Mouse (Mus musculus) neural tube, embryonic 13.5 days (tissue): Measurements from ENCODE around the gene Smarce1. TPM values are rescaled to one million over a fixed set of nuclear protein-coding genes. Genes with fewer than 3 reads are reported as not detected.

Experiments used
- ATAC-seq: fragments of 200-750 bp; cut with Nextera tagmentation; 2 replicates; pipeline ENCODE4 v1.8.0; 2017; ENCODE audit warnings: low read depth, mild to moderate bottlenecking, moderate TSS enrichment, moderate library complexity
- H3K27ac ChIP-seq: fragments of 300-500 bp; sonication (generic); replicated peaks from 2 replicates; pipeline ENCODE4 v1.5.1; 2015; ENCODE audit warnings: moderate library complexity, mild to moderate bottlenecking, inconsistent platforms
- H3K27me3 ChIP-seq: fragments of 300-500 bp; sonication (generic); 2 replicates; pipeline ENCODE4 v1.6.1; 2015; ENCODE audit warnings: mild to moderate bottlenecking, inconsistent platforms
- H3K36me3 ChIP-seq: fragments of 300-500 bp; sonication (generic); 2 replicates; pipeline ENCODE4 v1.6.1; 2015; ENCODE audit warnings: mild to moderate bottlenecking, inconsistent platforms
- H3K4me1 ChIP-seq: fragments of 300-500 bp; sonication (generic); replicated peaks from 2 replicates; pipeline ENCODE4 v1.6.1; 2015; ENCODE audit warnings: inconsistent platforms
- H3K4me2 ChIP-seq: fragments of 300-500 bp; sonication (generic); 2 replicates; pipeline ENCODE4 v1.6.1; 2015; ENCODE audit warnings: inconsistent platforms, mild to moderate bottlenecking, moderate library complexity
- H3K4me3 ChIP-seq: fragments of 300-500 bp; sonication (generic); 2 replicates; pipeline ENCODE4 v1.5.1; 2015; ENCODE audit warnings: mild to moderate bottlenecking, inconsistent platforms
- H3K9ac ChIP-seq: fragments of 300-500 bp; sonication (generic); 2 replicates; pipeline ENCODE4 v1.6.1; 2015; ENCODE audit warnings: moderate library complexity, mild to moderate bottlenecking, inconsistent platforms
- H3K9me3 ChIP-seq: fragments of 300-500 bp; sonication (generic); 2 replicates; pipeline ENCODE4 v1.6.1; 2016; ENCODE audit warnings: inconsistent platforms
- WGBS: fragments of 180-500 bp; shearing (Covaris S2); methylation state at CpG from one replicate; pipeline ENCODE4 v1.1.7; 2015; 5-methylcytosine and 5-hydroxymethylcytosine counted together
- polyA plus RNA-seq: library from polyadenylated mRNA; unstranded; fragments of >200 nt; fragmentation: Nextera tagmentation; extraction: Ambion mirVana; gene quantifications from 2 replicates; pipeline ENCODE4 v1.2.1, GENCODE M21; 2015

Smarce1 gene
- polyA plus RNA-seq = 319 and 376 TPM in 2 replicates

DNA sequence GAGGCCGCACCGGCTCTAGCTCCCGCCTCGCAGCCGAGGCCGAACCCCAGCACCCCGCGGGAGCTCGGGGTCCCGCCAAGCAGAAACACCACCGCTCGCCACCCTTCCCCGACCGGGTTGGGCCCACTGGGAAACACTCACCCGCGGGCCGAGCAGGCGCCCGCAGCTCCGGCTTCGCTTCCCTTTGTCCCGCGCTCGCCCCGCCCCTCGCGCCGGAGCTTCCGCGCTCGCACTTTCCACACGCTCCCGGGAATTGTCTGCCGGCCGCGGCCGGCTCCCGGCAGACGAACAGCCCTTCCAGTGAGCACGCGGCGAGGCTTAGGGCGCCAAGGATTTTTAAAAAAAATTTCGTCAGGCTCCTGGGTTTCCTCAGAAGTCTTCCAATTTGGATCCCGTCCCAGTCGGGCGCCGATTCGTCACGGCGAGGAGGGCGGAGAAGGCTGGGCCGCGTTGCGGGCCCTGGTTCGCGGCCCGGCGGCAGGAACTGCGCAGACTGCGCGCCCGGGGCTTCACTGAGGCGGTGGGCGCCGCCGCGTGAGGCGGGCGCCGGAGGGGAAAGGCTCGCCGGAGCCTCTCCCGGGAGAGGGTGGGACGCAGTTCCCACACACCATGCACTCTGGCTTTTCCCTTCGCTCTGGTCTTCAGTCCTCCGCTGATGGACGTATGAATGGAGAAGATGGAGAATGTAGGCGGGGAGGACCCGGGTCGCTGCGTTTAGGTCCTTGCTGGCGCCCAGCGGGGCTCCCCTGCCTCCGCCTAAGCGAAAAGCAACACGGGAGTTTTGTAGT is at the start of gene Smarce1:
Gene Smarce1, minus strand, starts transcription at position 757 of the 788 bp plus-strand sequence.
- WGBS = under 1% methylated on average over 87 of the region's 87 CpGs
- ATAC-seq = peak; percentile 91

DNA sequence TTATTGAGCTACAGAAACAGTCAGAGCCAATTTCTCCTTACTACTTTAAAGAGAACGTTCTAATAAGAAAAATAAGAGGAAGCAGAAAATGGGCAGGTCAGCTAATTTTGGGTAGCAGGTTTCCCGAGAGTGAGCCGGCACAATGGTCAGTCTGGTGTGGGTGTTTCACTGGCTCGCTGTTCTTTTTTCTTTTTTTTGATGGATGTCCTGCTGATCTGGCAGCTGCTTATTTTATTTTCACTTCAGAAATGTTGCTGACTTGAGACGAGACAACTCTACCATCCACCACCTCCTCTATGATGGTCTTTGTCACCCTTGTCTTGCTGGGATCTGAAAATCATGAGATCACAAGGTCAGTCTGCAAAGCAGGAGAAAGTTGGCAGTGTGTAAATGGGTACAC is 49.2 kb upstream of the Smarce1 start:
- Histone ChIP-seq H3K4me1 (peaks cover 11% of the 10 kb centered on the region; the same call in 1 of the 2 replicates), H3K27ac (no peak overlapping the region), H3K4me2 (no peak overlapping the region), H3K4me3 (no peak overlapping the region), H3K27me3 (no peaks in the 10 kb centered on the region), H3K9me3 (no peaks in the 10 kb centered on the region), H3K36me3 (no peaks in the 10 kb centered on the region), H3K9ac (no peak overlapping the region)
- WGBS = 69% methylated on average over 5 of the region's 5 CpGs
- ATAC-seq = no peak

More for the DNA sequence above, at the start of gene Smarce1:
- H3K4me3 ChIP-seq = peak within 1 kb of the TSS; percentile 91
- peak within 1 kb of the TSS; percentile 99 for H3K9ac ChIP-seq
- H3K4me2 ChIP-seq = peak within 1 kb of the TSS; percentile 95
- no peaks in the 10 kb centered on the region for H3K9me3 ChIP-seq
- H3K4me1 ChIP-seq = peaks cover 42% of the 10 kb centered on the region
- H3K27ac ChIP-seq = peak within 1 kb of the TSS; percentile 99
- H3K27me3 ChIP-seq = no peaks in the 10 kb centered on the region
- peaks cover 23% of the 10 kb centered on the region for H3K36me3 ChIP-seq

DNA sequence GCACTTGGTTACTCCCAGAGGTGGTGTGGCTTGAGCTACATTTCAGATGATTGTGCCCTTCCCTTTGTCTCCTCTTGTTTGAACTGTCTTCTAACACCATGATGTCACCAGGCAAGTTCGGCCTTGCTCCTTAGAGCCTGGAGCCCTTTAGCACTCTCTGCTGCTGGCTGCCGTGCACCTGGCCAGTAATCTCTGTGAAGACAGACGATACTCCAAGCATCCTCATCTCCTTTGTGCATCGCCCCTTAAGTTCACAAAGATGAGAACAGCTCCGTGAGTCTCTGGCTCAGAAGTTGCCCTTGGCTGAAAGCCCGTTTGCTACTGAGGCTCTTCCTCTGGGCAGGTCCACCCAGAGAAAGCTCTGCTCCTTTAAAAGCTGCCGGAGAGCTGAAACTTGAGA is 46.0 kb upstream of the Smarce1 start:
- no peaks in the 10 kb centered on the region for H3K9me3 ChIP-seq
- no peak overlapping the region for H3K27ac ChIP-seq
- no peaks in the 10 kb centered on the region for H3K36me3 ChIP-seq
- no peaks in the 10 kb centered on the region for H3K27me3 ChIP-seq
- no peak overlapping the region for H3K4me3 ChIP-seq
- WGBS = 67% methylated on average over 7 of the region's 7 CpGs
- H3K4me1 ChIP-seq = no peaks in the 10 kb centered on the region
- no peak overlapping the region for H3K4me2 ChIP-seq
- no peak for ATAC-seq
- no peak overlapping the region for H3K9ac ChIP-seq

DNA sequence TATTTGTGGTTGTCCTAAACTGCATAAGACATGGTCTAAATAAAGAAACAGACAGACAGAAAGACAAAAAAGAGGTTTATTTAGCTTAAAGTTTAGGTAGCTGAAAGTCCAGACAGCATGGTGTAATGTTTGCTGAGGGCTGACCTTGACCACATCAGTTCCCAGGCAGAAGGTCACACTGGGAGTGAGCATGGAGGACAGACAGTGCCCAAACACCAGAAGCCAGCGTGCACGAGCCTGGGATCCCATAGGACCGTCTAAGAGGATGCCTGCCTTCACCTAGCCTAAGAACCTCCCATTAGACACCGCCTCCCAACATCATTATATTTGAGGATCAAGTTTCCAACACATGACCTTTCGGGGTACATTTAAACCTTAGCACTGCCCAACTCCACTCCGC is 44.8 kb upstream of the Smarce1 start:
- no peak for ATAC-seq
- H3K4me1 ChIP-seq = no peaks in the 10 kb centered on the region

DNA sequence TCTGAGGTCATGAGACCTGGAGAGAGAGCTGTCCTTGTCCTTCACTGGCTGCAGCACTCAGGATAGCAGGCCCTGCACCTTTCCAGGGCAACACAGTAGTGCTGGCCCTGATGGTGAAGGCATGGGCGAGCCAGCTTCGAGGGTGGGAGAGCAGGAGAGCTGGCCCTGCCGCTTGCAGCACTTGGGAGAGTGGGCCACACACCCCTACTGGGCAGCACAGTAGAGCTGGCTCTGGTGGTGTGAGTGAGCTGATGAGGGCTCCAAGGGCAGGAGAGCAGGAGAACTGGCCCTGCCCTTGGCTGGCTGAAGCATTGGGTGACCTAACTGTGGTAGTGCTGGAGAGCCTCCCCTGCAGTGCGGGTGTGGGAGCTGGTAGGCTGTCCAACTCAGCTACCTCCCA is 41.9 kb upstream of the Smarce1 start:
- Histone ChIP-seq H3K4me2 (no peak overlapping the region), H3K27ac (no peak overlapping the region), H3K27me3 (no peaks in the 10 kb centered on the region), H3K9me3 (no peaks in the 10 kb centered on the region), H3K4me3 (no peak overlapping the region), H3K4me1 (no peaks in the 10 kb centered on the region), H3K36me3 (no peaks in the 10 kb centered on the region), H3K9ac (no peak overlapping the region)
- WGBS = 86% methylated on average over 4 of the region's 4 CpGs
- ATAC-seq = no peak

More for the DNA sequence above, 44.8 kb upstream of the Smarce1 start:
- Histone ChIP-seq H3K27me3 (no peaks in the 10 kb centered on the region), H3K4me2 (no peak overlapping the region), H3K4me3 (no peak overlapping the region), H3K27ac (no peak overlapping the region), H3K9ac (no peak overlapping the region), H3K36me3 (no peaks in the 10 kb centered on the region), H3K9me3 (no peaks in the 10 kb centered on the region)
- 79% methylated on average over 6 of the region's 6 CpGs for WGBS

DNA sequence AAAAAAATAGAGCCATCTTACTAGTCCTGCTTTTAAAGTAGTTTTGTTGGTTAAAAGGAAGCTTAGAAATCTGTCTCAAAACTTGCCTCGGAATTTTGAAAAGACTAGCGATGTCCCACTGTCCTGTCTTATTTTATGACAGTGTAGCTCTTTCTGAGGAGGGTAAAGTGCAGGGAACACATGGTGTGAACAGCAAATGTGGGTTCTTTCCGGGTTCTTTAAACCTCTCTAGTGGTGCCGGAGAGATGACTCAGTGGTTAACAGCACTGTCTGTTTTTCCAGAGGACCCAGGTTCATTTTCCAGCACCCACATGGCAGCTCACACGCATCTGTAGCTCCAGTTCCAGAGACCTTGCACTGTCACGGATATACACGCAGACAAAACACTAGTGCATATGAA is 38.4 kb upstream of the Smarce1 start:
- no peak for ATAC-seq
- Histone ChIP-seq H3K36me3 (no peaks in the 10 kb centered on the region), H3K4me2 (no peak overlapping the region), H3K27me3 (no peaks in the 10 kb centered on the region), H3K9ac (no peak overlapping the region), H3K4me3 (no peak overlapping the region), H3K4me1 (peaks cover 7% of the 10 kb centered on the region; the same call in 1 of the 2 replicates), H3K27ac (no peak overlapping the region), H3K9me3 (no peaks in the 10 kb centered on the region)
- 76% methylated on average over 7 of the region's 7 CpGs for WGBS

DNA sequence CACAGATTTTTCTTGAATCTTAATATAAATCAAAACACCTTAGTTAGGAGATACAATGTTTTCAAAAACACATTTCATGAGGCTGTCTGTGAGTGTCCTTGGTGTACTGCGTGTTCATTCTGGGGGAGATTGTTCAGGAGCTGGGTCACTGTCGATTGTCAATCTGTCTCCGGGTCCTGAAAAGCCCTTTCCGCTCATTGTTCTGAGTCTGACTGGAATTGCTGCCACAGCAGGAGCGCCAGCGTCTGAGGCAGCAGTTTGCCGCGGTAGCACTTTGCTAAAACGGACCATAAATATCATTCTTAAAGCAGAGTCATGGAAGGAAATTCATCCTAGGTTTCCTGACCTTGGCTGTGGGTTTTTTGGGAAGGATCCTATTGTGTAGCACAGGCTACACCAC is 35.0 kb upstream of the Smarce1 start:
- no peaks in the 10 kb centered on the region for H3K27me3 ChIP-seq
- H3K27ac ChIP-seq = no peak overlapping the region
- H3K4me2 ChIP-seq = peak overlapping the region; percentile 13; the same call in 1 of the 2 replicates
- H3K9me3 ChIP-seq = no peaks in the 10 kb centered on the region
- no peak for ATAC-seq
- H3K9ac ChIP-seq = no peak overlapping the region; the same call in 1 of the 2 replicates
- no peak overlapping the region for H3K4me3 ChIP-seq
- 16% methylated on average over 9 of the region's 9 CpGs for WGBS
- no peaks in the 10 kb centered on the region for H3K36me3 ChIP-seq
- peaks cover 7% of the 10 kb centered on the region; the same call in 1 of the 2 replicates for H3K4me1 ChIP-seq

DNA sequence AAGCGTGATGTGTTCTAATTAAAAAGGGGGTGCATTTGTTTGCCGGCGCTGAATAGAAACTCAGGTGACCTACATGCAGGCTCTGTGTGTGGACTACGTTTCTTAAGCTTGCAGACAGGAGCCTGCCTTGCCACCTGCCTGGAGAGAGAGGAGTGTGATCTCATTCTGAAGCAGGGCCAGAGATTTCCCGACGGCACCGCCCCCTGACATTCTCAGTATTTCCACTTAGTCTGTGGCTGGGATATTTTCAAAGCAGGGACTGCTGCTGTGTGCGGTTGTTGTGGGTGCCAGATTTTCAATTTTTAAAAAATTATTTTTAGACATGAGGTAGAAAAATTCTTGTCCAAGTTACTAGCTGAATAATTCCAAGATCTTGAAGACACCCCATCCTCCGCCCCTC is 34.4 kb upstream of the Smarce1 start:
- H3K27ac ChIP-seq = no peak overlapping the region
- no peak overlapping the region for H3K4me2 ChIP-seq
- H3K9me3 ChIP-seq = no peaks in the 10 kb centered on the region
- 80% methylated on average over 9 of the region's 9 CpGs for WGBS
- H3K9ac ChIP-seq = no peak overlapping the region
- H3K27me3 ChIP-seq = no peaks in the 10 kb centered on the region
- H3K4me1 ChIP-seq = peaks cover 7% of the 10 kb centered on the region; the same call in 1 of the 2 replicates
- no peak overlapping the region for H3K4me3 ChIP-seq
- no peaks in the 10 kb centered on the region for H3K36me3 ChIP-seq
- ATAC-seq = no peak

DNA sequence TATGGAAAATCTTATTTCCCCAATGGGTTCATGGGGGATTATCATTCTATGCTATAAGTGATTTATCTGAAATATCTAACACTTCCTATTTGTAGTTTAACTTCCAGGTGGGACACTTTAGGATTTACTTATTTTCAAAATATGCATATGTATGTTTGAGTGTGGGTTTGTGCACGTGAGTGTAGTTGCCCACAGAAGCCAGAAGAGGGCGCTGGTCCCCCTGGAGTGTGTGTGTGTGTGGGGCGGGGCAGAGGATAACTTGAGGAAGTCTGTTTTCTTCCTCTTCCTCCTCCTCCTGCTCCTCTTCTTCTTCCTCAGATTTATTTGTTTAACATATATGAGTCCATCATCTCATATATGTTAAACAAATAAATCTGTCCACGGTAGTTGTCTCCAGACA is 25.4 kb upstream of the Smarce1 start:
- H3K36me3 ChIP-seq = no peaks in the 10 kb centered on the region
- 0 out of 2 replicates have a peak, but pooled peaks cover 4% of the 10 kb centered on the region for H3K4me1 ChIP-seq
- 82% methylated on average over 4 of the region's 4 CpGs for WGBS
- H3K27ac ChIP-seq = no peak overlapping the region
- no peak for ATAC-seq
- no peak overlapping the region for H3K4me2 ChIP-seq
- no peaks in the 10 kb centered on the region for H3K9me3 ChIP-seq
- no peak overlapping the region for H3K4me3 ChIP-seq
- H3K27me3 ChIP-seq = no peaks in the 10 kb centered on the region
- H3K9ac ChIP-seq = no peak overlapping the region

DNA sequence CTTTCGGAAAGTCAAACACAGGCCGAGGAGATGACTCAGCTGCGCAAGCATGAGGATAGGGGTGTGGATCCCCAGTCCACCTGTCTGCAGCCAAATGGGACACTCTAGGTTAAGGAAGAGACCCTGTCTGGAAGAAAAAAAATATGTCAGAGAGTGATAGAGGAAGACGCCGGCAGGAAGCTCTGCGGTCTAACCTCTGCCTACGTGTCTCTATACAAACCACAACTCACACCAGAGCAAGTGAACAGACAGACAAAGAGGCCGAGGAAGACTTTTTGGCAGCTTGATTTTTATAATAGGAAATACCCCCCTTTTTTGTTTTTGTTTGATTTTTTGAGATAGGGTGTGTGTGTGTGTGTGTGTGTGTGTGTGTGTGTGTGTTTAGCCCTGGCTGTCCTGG is 24.5 kb upstream of the Smarce1 start:
- no peaks in the 10 kb centered on the region for H3K9me3 ChIP-seq
- no peak overlapping the region for H3K27ac ChIP-seq
- 0 out of 2 replicates have a peak, but pooled peaks cover 4% of the 10 kb centered on the region for H3K4me1 ChIP-seq
- H3K4me2 ChIP-seq = no peak overlapping the region
- H3K9ac ChIP-seq = no peak overlapping the region
- no peaks in the 10 kb centered on the region for H3K27me3 ChIP-seq
- no peaks in the 10 kb centered on the region for H3K36me3 ChIP-seq
- no peak for ATAC-seq
- H3K4me3 ChIP-seq = no peak overlapping the region
- WGBS = 96% methylated on average over 8 of the region's 8 CpGs

DNA sequence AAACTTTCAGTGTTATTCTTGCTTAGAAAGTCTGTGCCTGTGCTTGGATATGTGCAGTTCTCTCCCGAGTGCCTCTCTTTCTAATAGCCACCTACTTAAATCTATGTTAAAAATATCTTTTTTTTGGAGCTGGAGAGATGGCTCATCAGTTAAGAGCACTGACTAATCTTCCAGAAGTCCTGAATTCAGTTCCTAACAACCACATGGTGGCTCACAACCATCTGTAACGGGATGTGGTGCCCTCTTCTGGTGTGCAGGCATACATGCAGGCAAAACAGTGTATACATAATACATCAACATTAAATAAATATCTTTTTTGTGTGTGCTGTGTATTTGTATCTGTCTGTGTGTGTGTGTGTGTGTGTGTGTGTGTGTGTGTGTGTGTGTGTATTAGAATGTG is 23.1 kb upstream of the Smarce1 start:
- H3K4me1 ChIP-seq = 0 out of 2 replicates have a peak, but pooled peaks cover 4% of the 10 kb centered on the region
- H3K4me2 ChIP-seq = no peak overlapping the region
- no peak overlapping the region for H3K9ac ChIP-seq
- H3K27me3 ChIP-seq = no peaks in the 10 kb centered on the region
- 73% methylated on average over 2 of the region's 2 CpGs for WGBS
- ATAC-seq = no peak
- H3K4me3 ChIP-seq = no peak overlapping the region
- no peak overlapping the region for H3K27ac ChIP-seq
- no peaks in the 10 kb centered on the region for H3K9me3 ChIP-seq
- no peaks in the 10 kb centered on the region for H3K36me3 ChIP-seq

DNA sequence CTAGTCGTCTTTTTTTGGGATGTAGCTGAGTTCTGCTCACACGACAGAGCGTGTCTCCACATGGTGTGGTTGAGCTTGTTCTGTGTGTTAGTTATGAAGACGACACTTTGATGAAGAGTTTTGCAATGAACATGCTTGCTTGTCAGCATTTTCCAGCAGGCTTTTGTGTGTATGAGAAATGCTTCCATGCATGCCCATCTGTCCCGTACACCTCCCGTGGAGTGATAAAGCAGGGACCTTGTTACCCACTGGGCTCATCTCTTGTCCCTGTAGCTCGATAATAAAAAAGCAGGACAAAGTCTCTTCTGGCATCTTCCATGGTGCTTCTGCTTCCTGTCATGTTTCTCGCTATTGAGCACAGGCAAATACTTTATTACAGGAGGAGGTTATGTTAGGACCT is 21.9 kb upstream of the Smarce1 start:
- no peak overlapping the region for H3K9ac ChIP-seq
- H3K4me2 ChIP-seq = no peak overlapping the region
- ATAC-seq = no peak
- H3K4me3 ChIP-seq = no peak overlapping the region
- no peaks in the 10 kb centered on the region for H3K36me3 ChIP-seq
- H3K4me1 ChIP-seq = 0 out of 2 replicates have a peak, but pooled peaks cover 4% of the 10 kb centered on the region
- 57% methylated on average over 8 of the region's 8 CpGs for WGBS
- H3K9me3 ChIP-seq = no peaks in the 10 kb centered on the region
- H3K27me3 ChIP-seq = no peaks in the 10 kb centered on the region
- H3K27ac ChIP-seq = no peak overlapping the region
